Mouse (Mus musculus) midbrain, embryonic 12.5 days (tissue): ENCODE data around the gene Chit1. TPM values are rescaled to one million over a fixed set of nuclear protein-coding genes. Genes with fewer than 3 reads are reported as not detected.

Experiments used
- ATAC-seq: fragments of 200-750 bp; cut with Nextera tagmentation; 2 replicates; pipeline ENCODE4 v1.8.0; 2017; ENCODE audit warnings: low read depth, moderate TSS enrichment, moderate library complexity; ENCODE audit not compliant: low FRiP score
- H3K27ac ChIP-seq: fragments of 300-500 bp; sonication (generic); replicated peaks from 2 replicates; pipeline ENCODE4 v1.5.1; 2016; ENCODE audit warnings: mild to moderate bottlenecking
- H3K27me3 ChIP-seq: fragments of 300-500 bp; sonication (generic); 2 replicates; pipeline ENCODE4 v1.6.1; 2016; ENCODE audit warnings: mild to moderate bottlenecking
- H3K36me3 ChIP-seq: fragments of 300-500 bp; sonication (generic); 2 replicates; pipeline ENCODE4 v1.6.1; 2016
- H3K4me1 ChIP-seq: fragments of 300-500 bp; sonication (generic); 2 replicates; pipeline ENCODE4 v1.6.1; 2016
- H3K4me2 ChIP-seq: fragments of 300-500 bp; sonication (generic); replicated peaks from 2 replicates; pipeline ENCODE4 v1.6.1; 2016; ENCODE audit warnings: mild to moderate bottlenecking, moderate library complexity
- H3K4me3 ChIP-seq: fragments of 300-500 bp; sonication (generic); 2 replicates; pipeline ENCODE4 v1.5.1; 2016; ENCODE audit warnings: mild to moderate bottlenecking
- H3K9ac ChIP-seq: fragments of 300-500 bp; sonication (generic); replicated peaks from 2 replicates; pipeline ENCODE4 v1.6.1; 2016; ENCODE audit warnings: mild to moderate bottlenecking, moderate library complexity
- H3K9me3 ChIP-seq: fragments of 300-500 bp; sonication (generic); 2 replicates; pipeline ENCODE4 v1.6.1; 2016; ENCODE audit warnings: mild to moderate bottlenecking
- WGBS: fragments of 180-500 bp; shearing (Covaris S2); methylation state at CpG from one replicate; pipeline ENCODE4 v1.1.7; 2016; 5-methylcytosine and 5-hydroxymethylcytosine counted together
- polyA plus RNA-seq: library from polyadenylated mRNA; unstranded; fragments of >200 nt; fragmentation: Nextera tagmentation; extraction: Ambion mirVana; gene quantifications from 2 replicates; pipeline ENCODE4 v1.2.1, GENCODE M21; 2016

Gene Chit1
- polyA plus RNA-seq, 1 experiment from 2014 or later = not detected

DNA sequence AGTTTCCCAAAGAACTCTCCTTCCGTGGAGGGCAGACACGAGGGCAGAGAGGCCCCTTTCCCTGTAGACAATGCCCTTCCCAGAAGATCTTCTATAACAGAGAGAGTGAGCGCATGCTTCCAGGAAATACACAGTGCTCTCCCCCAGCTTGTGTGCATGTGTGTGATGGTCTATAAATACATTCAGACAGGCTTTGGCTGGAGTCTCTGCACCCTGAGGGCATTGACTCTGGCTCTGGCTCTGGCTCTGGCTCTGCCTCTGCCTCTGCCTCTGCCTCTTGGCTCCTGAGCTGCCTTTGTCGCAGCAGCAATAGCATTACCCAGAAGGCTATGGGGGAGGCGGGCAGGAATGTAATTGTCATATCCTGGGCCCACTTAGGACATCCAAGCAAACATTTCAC is 7.2 kb upstream of the Chit1 start:
- Histone ChIP-seq H3K9ac (no peak overlapping the region), H3K4me3 (no peak overlapping the region), H3K27me3 (0 out of 2 replicates have a peak, but pooled peaks cover 3% of the 10 kb centered on the region), H3K36me3 (no peaks in the 10 kb centered on the region), H3K27ac (no peak overlapping the region), H3K9me3 (no peaks in the 10 kb centered on the region), H3K4me2 (no peak overlapping the region), H3K4me1 (peaks cover 9% of the 10 kb centered on the region)
- 78% methylated on average over 5 of the region's 5 CpGs for WGBS
- no peak for ATAC-seq

DNA sequence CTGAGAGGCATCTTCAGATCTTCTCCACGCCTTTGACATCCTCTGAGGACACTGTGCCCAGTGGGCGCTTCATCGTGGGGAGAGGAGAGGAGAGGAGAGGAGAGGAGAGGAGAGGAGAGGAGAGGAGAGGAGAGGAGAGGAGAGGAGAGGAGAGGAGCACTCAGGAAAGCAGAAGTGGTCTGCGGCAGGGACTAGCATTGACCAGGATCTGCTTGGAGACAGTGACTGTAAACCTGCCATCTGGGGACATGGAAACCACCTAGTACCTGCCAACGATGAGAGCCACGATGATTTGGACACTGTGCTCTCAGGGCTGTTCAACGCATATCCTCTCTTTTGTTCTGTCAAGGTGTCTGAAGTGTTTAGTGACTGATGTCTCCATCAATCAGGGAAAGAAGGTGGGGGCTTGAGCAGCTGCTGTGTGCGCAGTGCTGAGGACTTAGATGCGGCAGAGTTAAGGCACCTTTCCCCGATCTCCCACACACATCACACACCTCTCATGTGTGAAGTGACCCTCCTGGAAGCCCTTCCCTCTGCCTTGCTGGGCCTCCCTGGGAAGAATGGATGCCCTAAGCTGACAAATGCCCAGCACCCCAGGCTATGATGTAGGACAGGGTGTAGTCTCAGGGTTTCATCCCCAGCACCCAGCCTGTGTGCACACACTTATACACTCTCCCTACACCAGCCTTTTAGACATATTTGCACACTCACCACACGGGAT is 5.8 kb upstream of the Chit1 start:
- Histone ChIP-seq H3K4me2 (no peak overlapping the region), H3K27ac (no peak overlapping the region), H3K9ac (no peak overlapping the region), H3K4me1 (no peaks in the 10 kb centered on the region), H3K9me3 (no peaks in the 10 kb centered on the region), H3K27me3 (0 out of 2 replicates have a peak, but pooled peaks cover 3% of the 10 kb centered on the region), H3K4me3 (no peak overlapping the region), H3K36me3 (no peaks in the 10 kb centered on the region)
- ATAC-seq = no peak
- WGBS = 82% methylated on average over 11 of the region's 11 CpGs

DNA sequence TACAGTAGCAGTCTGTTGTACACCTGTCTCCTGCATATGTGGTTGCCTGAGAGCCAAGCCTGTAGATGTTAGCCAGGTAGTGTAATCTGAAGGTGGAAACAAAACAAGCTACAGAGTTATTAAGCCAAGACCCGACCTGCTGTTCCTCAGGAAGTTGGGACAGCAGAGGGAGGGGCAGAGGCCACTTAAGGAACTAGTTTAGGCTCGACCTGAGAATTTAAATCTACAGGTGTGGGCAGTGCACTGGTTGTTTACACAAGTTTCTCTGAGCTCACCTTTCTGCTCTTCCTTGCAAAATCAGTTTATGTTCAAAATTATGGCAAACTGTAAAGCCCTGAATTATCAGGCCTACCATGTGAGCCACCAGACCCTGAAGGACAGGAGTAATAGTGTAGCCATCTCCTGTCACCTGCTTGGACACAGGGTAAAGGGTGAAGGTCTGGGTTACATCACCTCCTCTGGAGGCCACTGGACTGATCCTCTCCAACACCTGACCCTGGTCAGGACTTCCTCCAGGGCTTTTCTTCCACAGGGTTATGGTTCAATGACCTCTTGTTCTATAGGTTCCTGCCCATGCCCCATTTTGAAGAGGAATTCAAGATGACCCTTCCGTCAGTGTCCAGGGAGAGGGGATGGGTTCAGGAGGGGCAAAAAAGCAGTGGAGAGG is 5.1 kb upstream of the Chit1 start:
- WGBS = 54% methylated on average over 3 of the region's 3 CpGs
- no peak overlapping the region for H3K27ac ChIP-seq

GRCm38 (mm10) chr1:134106719-134107118 is 4.3 kb upstream of the Chit1 start:
- H3K27me3 ChIP-seq = no peaks in the 10 kb centered on the region
- WGBS = 5% methylated on average over 5 of the region's 5 CpGs
- no peaks in the 10 kb centered on the region for H3K4me1 ChIP-seq
- H3K9me3 ChIP-seq = no peaks in the 10 kb centered on the region
- no peak overlapping the region for H3K4me3 ChIP-seq
- no peaks in the 10 kb centered on the region for H3K36me3 ChIP-seq
- peak; percentile 19; the same call in 1 of the 2 replicates for ATAC-seq
- H3K4me2 ChIP-seq = no peak overlapping the region
- H3K27ac ChIP-seq = no peak overlapping the region
- no peak overlapping the region; the same call in 1 of the 2 replicates for H3K9ac ChIP-seq

More for the DNA sequence above, 5.1 kb upstream of the Chit1 start:
- 0 out of 2 replicates have a peak, but pooled peaks cover 3% of the 10 kb centered on the region for H3K27me3 ChIP-seq
- no peak overlapping the region for H3K4me2 ChIP-seq
- no peak overlapping the region for H3K4me3 ChIP-seq
- ATAC-seq = no peak
- no peaks in the 10 kb centered on the region for H3K9me3 ChIP-seq
- H3K4me1 ChIP-seq = no peaks in the 10 kb centered on the region
- H3K36me3 ChIP-seq = no peaks in the 10 kb centered on the region
- no peak overlapping the region for H3K9ac ChIP-seq

GRCm38 (mm10) chr1:134107777-134108176 is 3.3 kb upstream of the Chit1 start:
- H3K27ac ChIP-seq = no peak overlapping the region
- H3K4me3 ChIP-seq = no peak overlapping the region
- no peaks in the 10 kb centered on the region for H3K4me1 ChIP-seq
- no peak overlapping the region for H3K4me2 ChIP-seq
- no peak overlapping the region for H3K9ac ChIP-seq
- no peaks in the 10 kb centered on the region for H3K27me3 ChIP-seq
- no peak for ATAC-seq
- no peaks in the 10 kb centered on the region for H3K36me3 ChIP-seq
- no peaks in the 10 kb centered on the region for H3K9me3 ChIP-seq
- WGBS = 89% methylated on average over 7 of the region's 7 CpGs

DNA sequence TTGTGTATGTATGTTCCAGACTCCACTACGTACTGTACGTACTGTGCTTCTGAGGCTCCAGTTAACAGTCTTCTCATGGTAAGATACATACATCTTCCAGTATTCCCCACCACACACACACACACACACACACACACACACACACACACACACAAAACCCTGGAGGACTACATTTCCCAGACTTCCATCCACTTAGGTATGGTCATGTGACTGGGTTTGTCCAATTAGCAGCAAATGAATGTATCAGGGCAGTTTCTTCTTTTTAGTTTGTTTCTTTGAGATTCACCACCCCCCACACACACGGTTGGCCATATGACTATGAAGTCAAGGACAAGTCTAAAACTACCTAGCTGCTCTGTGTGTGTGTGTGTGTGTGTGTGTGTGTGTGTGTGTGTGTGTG is 1.0 kb upstream of the Chit1 start:
- no peak for ATAC-seq
- peaks cover under 1% of the 10 kb centered on the region; the same call in 1 of the 2 replicates for H3K4me1 ChIP-seq
- H3K36me3 ChIP-seq = no peaks in the 10 kb centered on the region
- H3K4me2 ChIP-seq = no peak overlapping the region
- no peaks in the 10 kb centered on the region for H3K27me3 ChIP-seq
- H3K9ac ChIP-seq = no peak overlapping the region
- no peak overlapping the region for H3K27ac ChIP-seq
- no peak overlapping the region for H3K4me3 ChIP-seq
- H3K9me3 ChIP-seq = no peaks in the 10 kb centered on the region
- 96% methylated on average over 3 of the region's 3 CpGs for WGBS

DNA sequence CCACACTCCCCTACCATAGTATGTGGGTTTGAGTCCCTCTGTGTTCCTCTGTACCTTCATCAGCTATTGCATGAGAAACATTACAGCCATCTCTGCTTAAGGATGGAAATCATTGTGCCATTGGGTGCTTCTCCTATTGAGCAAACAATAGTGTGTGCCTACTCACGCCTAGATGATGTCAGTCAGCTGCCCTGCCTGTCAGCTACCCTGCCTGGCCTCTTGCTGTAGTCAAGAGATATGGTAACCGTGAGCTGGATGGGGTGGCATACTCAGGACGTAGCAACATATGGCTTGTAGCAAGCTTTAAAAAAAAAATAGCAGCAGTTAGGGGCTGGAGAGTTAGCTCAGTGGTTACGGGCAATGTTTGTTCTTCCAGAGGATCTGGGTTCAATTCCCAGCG is 593 bp upstream of the Chit1 start:
- no peak for ATAC-seq

DNA sequence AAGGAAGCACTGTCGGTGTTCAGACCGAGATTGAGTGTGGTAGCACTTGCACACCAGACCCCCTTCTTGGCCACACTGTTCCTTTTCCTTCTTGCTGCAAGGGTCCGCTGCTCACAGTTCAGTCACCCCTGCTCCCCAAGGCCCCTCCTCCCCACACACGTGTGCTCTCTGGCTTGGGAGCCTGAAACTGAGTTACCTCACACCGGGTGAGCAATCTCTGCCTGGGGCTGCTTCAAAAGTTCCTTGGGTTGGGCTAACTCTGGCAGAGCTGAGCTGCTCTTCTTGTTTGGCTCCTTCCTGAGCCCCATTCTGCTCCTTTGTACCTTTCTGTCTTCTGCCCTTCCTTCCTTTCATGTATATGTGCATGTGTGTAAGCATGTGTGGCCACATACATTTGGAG is 2.5 kb downstream of the Chit1 start:
- no peaks in the 10 kb centered on the region for H3K36me3 ChIP-seq
- H3K4me1 ChIP-seq = peaks cover 11% of the 10 kb centered on the region
- no peak overlapping the region for H3K4me3 ChIP-seq
- no peaks in the 10 kb centered on the region for H3K27me3 ChIP-seq
- no peak overlapping the region for H3K9ac ChIP-seq
- H3K27ac ChIP-seq = no peak overlapping the region
- H3K9me3 ChIP-seq = no peaks in the 10 kb centered on the region
- 78% methylated on average over 5 of the region's 5 CpGs for WGBS
- no peak overlapping the region for H3K4me2 ChIP-seq
- no peak for ATAC-seq

More for the DNA sequence above, 593 bp upstream of the Chit1 start:
- H3K4me1 ChIP-seq = peaks cover 5% of the 10 kb centered on the region
- WGBS = 88% methylated on average over 5 of the region's 5 CpGs
- no peak overlapping the region for H3K4me2 ChIP-seq
- H3K9me3 ChIP-seq = no peaks in the 10 kb centered on the region
- H3K27me3 ChIP-seq = no peaks in the 10 kb centered on the region
- H3K4me3 ChIP-seq = no peak overlapping the region
- H3K9ac ChIP-seq = no peak overlapping the region
- no peaks in the 10 kb centered on the region for H3K36me3 ChIP-seq
- no peak overlapping the region for H3K27ac ChIP-seq

- H3K27ac ChIP-seq = no peak overlapping the region
- no peak overlapping the region for H3K4me3 ChIP-seq
- H3K4me1 ChIP-seq = peaks cover 11% of the 10 kb centered on the region
- no peak overlapping the region for H3K4me2 ChIP-seq
- no peaks in the 10 kb centered on the region for H3K9me3 ChIP-seq
- 86% methylated on average over 7 of the region's 7 CpGs for WGBS
- no peaks in the 10 kb centered on the region for H3K36me3 ChIP-seq
- H3K9ac ChIP-seq = no peak overlapping the region
- ATAC-seq = no peak
- H3K27me3 ChIP-seq = no peaks in the 10 kb centered on the region
Measured at GRCm38 (mm10) chr1:134114018-134114417, 3.0 kb downstream of the Chit1 start.

DNA sequence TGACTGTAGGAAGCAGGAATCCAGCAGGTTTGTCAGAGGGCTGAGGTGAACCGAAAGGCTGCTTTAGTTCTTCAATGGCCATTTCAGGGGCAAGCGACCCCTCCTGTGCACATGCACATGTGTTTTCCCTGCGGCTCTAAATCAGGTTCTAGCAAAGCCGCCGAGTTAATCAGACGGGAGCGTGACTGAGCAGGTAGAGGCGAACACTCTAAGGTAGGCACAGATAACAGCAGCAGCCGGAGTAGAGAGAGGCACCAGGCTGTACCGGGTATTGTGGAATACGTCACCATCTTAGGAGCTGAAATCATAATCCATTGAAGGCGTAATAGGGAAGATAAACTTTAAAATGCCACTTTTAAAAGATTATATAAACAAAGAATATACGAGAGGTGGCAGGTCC is 3.7 kb downstream of the Chit1 start:
- WGBS = 90% methylated on average over 13 of the region's 13 CpGs

GRCm38 (mm10) chr1:134115424-134115823 is 4.4 kb downstream of the Chit1 start:
- no peak for ATAC-seq
- 74% methylated on average over 8 of the region's 8 CpGs for WGBS

More for the DNA sequence above, 3.7 kb downstream of the Chit1 start:
- no peak overlapping the region for H3K9ac ChIP-seq
- no peaks in the 10 kb centered on the region for H3K36me3 ChIP-seq
- H3K27ac ChIP-seq = no peak overlapping the region
- H3K9me3 ChIP-seq = no peaks in the 10 kb centered on the region
- H3K4me2 ChIP-seq = no peak overlapping the region
- H3K4me1 ChIP-seq = peaks cover 11% of the 10 kb centered on the region
- no peak for ATAC-seq
- no peaks in the 10 kb centered on the region for H3K27me3 ChIP-seq
- no peak overlapping the region for H3K4me3 ChIP-seq

GRCm38 (mm10) chr1:134117110-134117509 is 6.1 kb downstream of the Chit1 start:
- Histone ChIP-seq H3K4me3 (no peak overlapping the region), H3K27me3 (no peaks in the 10 kb centered on the region)
- WGBS = 78% methylated on average over 5 of the region's 5 CpGs

More at GRCm38 (mm10) chr1:134115424-134115823, 4.4 kb downstream of the Chit1 start:
- no peak overlapping the region for H3K4me2 ChIP-seq
- H3K9ac ChIP-seq = no peak overlapping the region
- no peaks in the 10 kb centered on the region for H3K9me3 ChIP-seq
- no peaks in the 10 kb centered on the region for H3K27me3 ChIP-seq
- H3K4me3 ChIP-seq = no peak overlapping the region
- H3K4me1 ChIP-seq = peaks cover 11% of the 10 kb centered on the region
- no peaks in the 10 kb centered on the region for H3K36me3 ChIP-seq
- H3K27ac ChIP-seq = no peak overlapping the region

More at GRCm38 (mm10) chr1:134117110-134117509, 6.1 kb downstream of the Chit1 start:
- Histone ChIP-seq H3K9ac (no peak overlapping the region), H3K36me3 (no peaks in the 10 kb centered on the region), H3K4me1 (peaks cover 11% of the 10 kb centered on the region), H3K9me3 (no peaks in the 10 kb centered on the region), H3K4me2 (no peak overlapping the region), H3K27ac (no peak overlapping the region)
- ATAC-seq = no peak
